Mouse (Mus musculus): ENCODE results near the gene Ppm1l. TPM values are rescaled to one million over a fixed set of nuclear protein-coding genes. Genes with fewer than 3 reads are reported as not detected.

Ppm1l gene
- polyA plus RNA-seq, 1 experiment from 2014 or later, result 23.9 TPM

- no peak overlapping the region for H3K4me2 ChIP-seq
- no peaks in the 10 kb centered on the region for H3K36me3 ChIP-seq
- no peak for ATAC-seq (ENCODE audit: low FRiP score)
- H3K4me1 ChIP-seq (replicated peaks), result peaks cover 11% of the 10 kb centered on the region; the same call in 1 of the 2 replicates
- no peak overlapping the region for H3K9ac ChIP-seq
- no peak overlapping the region for H3K4me3 ChIP-seq
- H3K27ac ChIP-seq, result 0 out of 2 replicates have a peak overlapping the region, but pooled peaks have one; percentile 25
- no peaks in the 10 kb centered on the region for H3K27me3 ChIP-seq
- no peaks in the 10 kb centered on the region for H3K9me3 ChIP-seq
- 86% methylated on average over 8 of the region's 8 CpGs for WGBS
Measured at GRCm38 (mm10) chr3:69342247-69342921, 25.7 kb downstream of the Ppm1l start.

GRCm38 (mm10) chr3:69343124-69343523 is 26.5 kb downstream of the Ppm1l start:
- H3K4me1 ChIP-seq (replicated peaks), result peaks cover 11% of the 10 kb centered on the region; the same call in 1 of the 2 replicates
- no peaks in the 10 kb centered on the region for H3K36me3 ChIP-seq
- no peak overlapping the region for H3K9ac ChIP-seq
- H3K27me3 ChIP-seq, result no peaks in the 10 kb centered on the region
- no peaks in the 10 kb centered on the region for H3K9me3 ChIP-seq
- H3K4me2 ChIP-seq, result no peak overlapping the region
- no peak overlapping the region for H3K27ac ChIP-seq
- no peak overlapping the region for H3K4me3 ChIP-seq
- no peak for ATAC-seq (ENCODE audit: low FRiP score)
- WGBS, result 90% methylated on average over 10 of the region's 10 CpGs

GRCm38 (mm10) chr3:69346514-69346913 is 29.9 kb downstream of the Ppm1l start:
- Histone ChIP-seq H3K27me3 (no peaks in the 10 kb centered on the region), H3K4me3 (no peak overlapping the region), H3K9me3 (no peaks in the 10 kb centered on the region), H3K4me2 (no peak overlapping the region), H3K9ac (no peak overlapping the region), H3K4me1 (replicated peaks) (peaks cover 8% of the 10 kb centered on the region; the same call in 1 of the 2 replicates), H3K36me3 (no peaks in the 10 kb centered on the region), H3K27ac (no peak overlapping the region)
- 94% methylated on average over 4 of the region's 4 CpGs for WGBS
- no peak for ATAC-seq (ENCODE audit: low FRiP score)

- no peak overlapping the region for H3K9ac ChIP-seq
- H3K9me3 ChIP-seq, result no peaks in the 10 kb centered on the region
- H3K4me1 ChIP-seq (replicated peaks), result 0 out of 2 replicates have a peak, but pooled peaks cover 1% of the 10 kb centered on the region
- WGBS, result 88% methylated on average over 11 of the region's 11 CpGs
- no peak overlapping the region for H3K4me3 ChIP-seq
- no peak for ATAC-seq (ENCODE audit: low FRiP score)
- no peak overlapping the region for H3K27ac ChIP-seq
- no peaks in the 10 kb centered on the region for H3K36me3 ChIP-seq
- no peak overlapping the region for H3K4me2 ChIP-seq
- H3K27me3 ChIP-seq, result no peaks in the 10 kb centered on the region
Measured at GRCm38 (mm10) chr3:69348197-69348920, 31.7 kb downstream of the Ppm1l start.

- Histone ChIP-seq H3K4me3 (no peak overlapping the region), H3K9me3 (no peaks in the 10 kb centered on the region), H3K4me2 (no peak overlapping the region), H3K4me1 (replicated peaks) (no peaks in the 10 kb centered on the region), H3K9ac (no peak overlapping the region), H3K27me3 (no peaks in the 10 kb centered on the region), H3K27ac (no peak overlapping the region), H3K36me3 (no peaks in the 10 kb centered on the region)
- WGBS, result 83% methylated on average over 4 of the region's 4 CpGs
- ATAC-seq (ENCODE audit: low FRiP score), result no peak
Measured at GRCm38 (mm10) chr3:69348921-69349237, 32.2 kb downstream of the Ppm1l start.

- H3K4me1 ChIP-seq (replicated peaks), result no peaks in the 10 kb centered on the region
- 99% methylated on average over 6 of the region's 6 CpGs for WGBS
- no peak for ATAC-seq (ENCODE audit: low FRiP score)
- H3K9ac ChIP-seq, result no peak overlapping the region
- no peaks in the 10 kb centered on the region for H3K9me3 ChIP-seq
- H3K4me2 ChIP-seq, result no peak overlapping the region
- H3K27ac ChIP-seq, result no peak overlapping the region
- H3K27me3 ChIP-seq, result no peaks in the 10 kb centered on the region
- H3K36me3 ChIP-seq, result no peaks in the 10 kb centered on the region
- H3K4me3 ChIP-seq, result no peak overlapping the region
Measured at GRCm38 (mm10) chr3:69349973-69350372, 33.3 kb downstream of the Ppm1l start.

- no peaks in the 10 kb centered on the region for H3K9me3 ChIP-seq
- H3K4me2 ChIP-seq, result no peak overlapping the region
- H3K27ac ChIP-seq, result no peak overlapping the region
- no peak overlapping the region for H3K4me3 ChIP-seq
- H3K36me3 ChIP-seq, result no peaks in the 10 kb centered on the region
- no peaks in the 10 kb centered on the region; the same call in 1 of the 2 replicates for H3K4me1 ChIP-seq (replicated peaks)
- ATAC-seq (ENCODE audit: low FRiP score), result no peak
- WGBS, result 91% methylated on average over 1 of the region's 1 CpGs
- no peak overlapping the region for H3K9ac ChIP-seq
- no peaks in the 10 kb centered on the region for H3K27me3 ChIP-seq
Measured at GRCm38 (mm10) chr3:69352194-69352593, 35.5 kb downstream of the Ppm1l start.

- Histone ChIP-seq H3K9ac (no peak overlapping the region), H3K9me3 (no peaks in the 10 kb centered on the region), H3K4me2 (no peak overlapping the region), H3K36me3 (no peaks in the 10 kb centered on the region), H3K4me3 (no peak overlapping the region), H3K27ac (no peak overlapping the region), H3K27me3 (no peaks in the 10 kb centered on the region), H3K4me1 (replicated peaks) (no peaks in the 10 kb centered on the region; the same call in 1 of the 2 replicates)
- 96% methylated on average over 2 of the region's 2 CpGs for WGBS
- no peak for ATAC-seq (ENCODE audit: low FRiP score)
Measured at GRCm38 (mm10) chr3:69354681-69355080, 38.0 kb downstream of the Ppm1l start.

- no peak overlapping the region for H3K4me2 ChIP-seq
- no peaks in the 10 kb centered on the region for H3K27me3 ChIP-seq
- no peak overlapping the region for H3K4me3 ChIP-seq
- no peaks in the 10 kb centered on the region for H3K36me3 ChIP-seq
- no peak for ATAC-seq (ENCODE audit: low FRiP score)
- WGBS, result 81% methylated on average over 7 of the region's 7 CpGs
- H3K4me1 ChIP-seq (replicated peaks), result no peaks in the 10 kb centered on the region; the same call in 1 of the 2 replicates
- no peak overlapping the region for H3K27ac ChIP-seq
- H3K9ac ChIP-seq, result no peak overlapping the region
- H3K9me3 ChIP-seq, result no peaks in the 10 kb centered on the region
Measured at GRCm38 (mm10) chr3:69356078-69356665, 39.5 kb downstream of the Ppm1l start.

GRCm38 (mm10) chr3:69356781-69357180 is 40.1 kb downstream of the Ppm1l start:
- ATAC-seq (ENCODE audit: low FRiP score), result no peak
- H3K36me3 ChIP-seq, result no peaks in the 10 kb centered on the region

GRCm38 (mm10) chr3:69357897-69358619 is 41.4 kb downstream of the Ppm1l start:
- Histone ChIP-seq H3K4me3 (no peak overlapping the region), H3K9me3 (no peaks in the 10 kb centered on the region), H3K27me3 (no peaks in the 10 kb centered on the region), H3K36me3 (no peaks in the 10 kb centered on the region), H3K27ac (no peak overlapping the region), H3K4me2 (no peak overlapping the region), H3K9ac (no peak overlapping the region), H3K4me1 (replicated peaks) (peaks cover 16% of the 10 kb centered on the region)
- no peak for ATAC-seq (ENCODE audit: low FRiP score)
- 84% methylated on average over 12 of the region's 12 CpGs for WGBS

More at GRCm38 (mm10) chr3:69356781-69357180, 40.1 kb downstream of the Ppm1l start:
- Histone ChIP-seq H3K4me2 (no peak overlapping the region), H3K4me3 (no peak overlapping the region), H3K9me3 (no peaks in the 10 kb centered on the region), H3K27ac (no peak overlapping the region), H3K27me3 (no peaks in the 10 kb centered on the region), H3K9ac (no peak overlapping the region), H3K4me1 (replicated peaks) (peaks cover 4% of the 10 kb centered on the region)
- 79% methylated on average over 5 of the region's 5 CpGs for WGBS

- 96% methylated on average over 8 of the region's 8 CpGs for WGBS
Measured at GRCm38 (mm10) chr3:69358620-69358964, 41.9 kb downstream of the Ppm1l start.

More at GRCm38 (mm10) chr3:69358620-69358964, 41.9 kb downstream of the Ppm1l start:
- H3K4me1 ChIP-seq (replicated peaks), result peaks cover 18% of the 10 kb centered on the region
- no peak overlapping the region for H3K4me2 ChIP-seq
- no peak overlapping the region for H3K27ac ChIP-seq
- ATAC-seq (ENCODE audit: low FRiP score), result no peak
- H3K9me3 ChIP-seq, result no peaks in the 10 kb centered on the region
- H3K4me3 ChIP-seq, result no peak overlapping the region
- no peaks in the 10 kb centered on the region for H3K27me3 ChIP-seq
- no peaks in the 10 kb centered on the region for H3K36me3 ChIP-seq
- no peak overlapping the region for H3K9ac ChIP-seq
